25 mouse cellular contexts compared by ENCODE assay signal in the genomic region with DNA sequence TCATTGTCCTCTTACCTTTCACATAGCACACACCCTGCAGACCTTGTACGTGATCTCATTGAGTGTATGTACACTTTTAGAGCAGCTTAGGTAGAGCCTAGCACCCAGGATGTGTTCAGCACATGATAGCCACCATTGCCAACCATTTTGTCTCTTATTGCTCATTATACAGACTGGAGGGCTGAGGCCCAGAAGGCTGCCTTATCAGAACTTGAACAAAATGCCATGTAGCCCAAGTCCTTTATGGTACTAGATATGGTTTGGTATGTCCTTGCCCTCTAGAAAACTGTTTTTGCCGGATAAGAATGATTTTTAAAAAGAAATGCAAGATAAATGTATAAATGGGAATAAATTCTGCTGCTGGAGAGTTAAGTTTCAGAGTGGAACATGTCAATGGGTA.
DNase-seq lines count a peak whose midpoint lies in the region; ATAC-seq and TF ChIP-seq lines count a peak whose summit lies in the region.
"Had no signal": no experiment of that assay in that cellular context is flagged by ENCODE, and none has a peak within 500 bp of the region (broad histone marks: within the 10 kb centered on the region; RNA-seq: fewer than 3 reads in every experiment).

No protein-coding gene starts in this region.

- DNase-seq in liver, embryonic 13.5 days, result peak; percentile 77
- DNase-seq in liver, postnatal 0 days, result no peak
- peak; percentile 76 for DNase-seq in c-Kit-positive CD71-positive TER-119-negative erythroid progenitor cells, embryonic 14.5 days (ENCODE audit: low read depth)
- DNase-seq in neural tube, embryonic 10.5 days (ENCODE audit: extremely low spot score, low spot score), result no peak
- DNase-seq: adrenal gland, postnatal 25 days; cerebellum, adult 11-12 months; cerebellum, postnatal 10 days; heart, postnatal 4 days; kidney, adult 8-10 months; kidney, postnatal 10 days; lung, adult 18-20 months; lung, postnatal 10 days; retina, postnatal 1 day; right cerebral cortex, postnatal 25 days; spleen, adult 18-20 months; thymus, postnatal 36 days had no signal

- H3K4me1 ChIP-seq in erythroblast, embryonic 14.5 days (ENCODE audit: control insufficient read depth), result peaks cover 86% of the 10 kb centered on the region
- H3K4me1 ChIP-seq in liver, embryonic 13.5 days (replicated peaks), result 0 out of 2 replicates have a peak, but pooled peaks cover 9% of the 10 kb centered on the region
- peaks cover 4% of the 10 kb centered on the region; the same call in 1 of the 2 replicates for H3K4me1 ChIP-seq in liver, postnatal 0 days (ENCODE audit: insufficient read depth)

- no peaks in the 10 kb centered on the region for H3K9me3 ChIP-seq in erythroblast, embryonic 14.5 days (ENCODE audit: control insufficient read depth, low read length)
- no peaks in the 10 kb centered on the region for H3K9me3 ChIP-seq in liver, embryonic 13.5 days (replicated peaks)
- no peaks in the 10 kb centered on the region for H3K9me3 ChIP-seq in liver, postnatal 0 days (ENCODE audit: low read length)
- H3K9me3 ChIP-seq: embryonic facial prominence, embryonic 12.5 days; heart, embryonic 10.5 days; hindbrain, embryonic 15.5 days; limb, embryonic 12.5 days; midbrain, embryonic 15.5 days; neural tube, embryonic 13.5 days had no signal

- H3K4me2 ChIP-seq in liver, embryonic 13.5 days, result no peak overlapping the region
- no peak overlapping the region for H3K4me2 ChIP-seq in liver, postnatal 0 days (ENCODE audit: low read depth, low read length)
- H3K4me2 ChIP-seq: embryonic facial prominence, embryonic 12.5 days; hindbrain, embryonic 15.5 days; limb, embryonic 12.5 days; midbrain, embryonic 15.5 days had no signal

- H3K9ac ChIP-seq in liver, embryonic 13.5 days, result no peak overlapping the region
- H3K9ac ChIP-seq in liver, postnatal 0 days (replicated peaks), result no peak overlapping the region
- H3K9ac ChIP-seq: embryonic facial prominence, embryonic 12.5 days; hindbrain, embryonic 15.5 days; limb, embryonic 12.5 days; midbrain, embryonic 15.5 days; neural tube, embryonic 13.5 days had no signal

- H3K27ac ChIP-seq in liver, embryonic 13.5 days, result no peak overlapping the region
- H3K27ac ChIP-seq in liver, postnatal 0 days (ENCODE audit: low read depth), result no peak overlapping the region
- H3K27ac ChIP-seq: embryonic facial prominence, embryonic 12.5 days; heart, embryonic 10.5 days; hindbrain, embryonic 15.5 days; limb, embryonic 12.5 days; midbrain, embryonic 15.5 days had no signal

- H3K4me3 ChIP-seq in erythroblast, embryonic 14.5 days (replicated peaks), result peak overlapping the region; percentile 16
- H3K4me3 ChIP-seq in liver, embryonic 13.5 days (replicated peaks), result no peak overlapping the region
- H3K4me3 ChIP-seq in liver, postnatal 0 days (ENCODE audit: low read depth, low read length), result no peak overlapping the region
- H3K4me3 ChIP-seq: embryonic facial prominence, embryonic 12.5 days; heart, embryonic 10.5 days; hindbrain, embryonic 15.5 days; limb, embryonic 12.5 days; midbrain, embryonic 15.5 days; neural tube, embryonic 13.5 days had no signal

- 60% methylated on average over 2 of the region's 2 CpGs for WGBS in liver, embryonic 13.5 days (ENCODE audit: insufficient replicate concordance)
- WGBS in liver, postnatal 0 days (ENCODE audit: insufficient replicate concordance), result 67% methylated on average over 2 of the region's 2 CpGs

- peaks cover 12% of the 10 kb centered on the region for H3K36me3 ChIP-seq in erythroblast, embryonic 14.5 days (ENCODE audit: control insufficient read depth)
- no peaks in the 10 kb centered on the region for H3K36me3 ChIP-seq in liver, embryonic 13.5 days
- no peaks in the 10 kb centered on the region for H3K36me3 ChIP-seq in liver, postnatal 0 days (replicated peaks; ENCODE audit: insufficient read depth, low read length)
- H3K36me3 ChIP-seq: embryonic facial prominence, embryonic 12.5 days; heart, embryonic 10.5 days; hindbrain, embryonic 15.5 days; limb, embryonic 12.5 days; midbrain, embryonic 15.5 days; neural tube, embryonic 13.5 days had no signal

- no peak for TF ChIP-seq CTCF in liver, postnatal 0 days (IDR thresholded peaks at IDR 0.05; ENCODE audit: low read depth)

- TF ChIP-seq EP300 in liver, postnatal 0 days (IDR thresholded peaks at IDR 0.05; ENCODE audit: low read depth), result no peak

- H3K27me3 ChIP-seq in erythroblast, embryonic 14.5 days (ENCODE audit: control insufficient read depth), result no peaks in the 10 kb centered on the region
- H3K27me3 ChIP-seq in liver, embryonic 13.5 days, result no peaks in the 10 kb centered on the region
- H3K27me3 ChIP-seq in liver, postnatal 0 days (ENCODE audit: insufficient read depth, low read length), result no peaks in the 10 kb centered on the region
- H3K27me3 ChIP-seq: embryonic facial prominence, embryonic 12.5 days; hindbrain, embryonic 15.5 days; limb, embryonic 12.5 days; midbrain, embryonic 15.5 days; neural tube, embryonic 13.5 days had no signal

- ATAC-seq in erythroblast, adult 5-6 weeks (replicated peaks; ENCODE audit: low FRiP score, poor library complexity, severe bottlenecking), result no peak
- ATAC-seq in liver, embryonic 13.5 days (ENCODE audit: low read depth), result peak; percentile 57
- no peak for ATAC-seq in liver, postnatal 0 days
- peak; percentile 58 for ATAC-seq in megakaryocyte-erythroid progenitor cell, adult 5-6 weeks (replicated peaks; ENCODE audit: low FRiP score, low TSS enrichment, poor library complexity, severe bottlenecking)

Comparison
In these comparisons a context has a peak if more than half of its experiments do, and no peak if none do; other contexts are left out.
1. ATAC-seq: peak in liver, embryonic 13.5 days (single experiment) and megakaryocyte-erythroid progenitor cell, adult 5-6 weeks (single experiment); none in erythroblast, adult 5-6 weeks (single experiment) and liver, postnatal 0 days (single experiment).
2. DNase-seq: peak in liver, embryonic 13.5 days (single experiment) and c-Kit-positive CD71-positive TER-119-negative erythroid progenitor cells, embryonic 14.5 days (single experiment); none in liver, postnatal 0 days (single experiment) and neural tube, embryonic 10.5 days (single experiment).